Mouse (Mus musculus) C2C12 (cell line): ENCODE measurements around the gene Gpr153.

Experiments used
- CEBPB ChIP-seq: IDR thresholded peaks from one replicate; pipeline ENCODE4 v1.6.1; 2011; ENCODE audit warnings: low read depth, mild to moderate bottlenecking, control low read depth, moderate library complexity
- CTCF ChIP-seq: IDR thresholded peaks from one replicate; pipeline ENCODE4 v1.5.1; 2011; ENCODE audit not compliant: control insufficient read depth, insufficient read depth, insufficient read length
- MAX ChIP-seq: IDR thresholded peaks from one replicate; pipeline ENCODE4 v1.6.1; 2011; ENCODE audit warnings: mild to moderate bottlenecking, control low read depth
- MYOG ChIP-seq: IDR thresholded peaks from one replicate; pipeline ENCODE4 v1.6.1; 2011; ENCODE audit not compliant: control insufficient read depth, insufficient read length; ENCODE audit errors: extremely low read depth
- USF1 ChIP-seq: IDR thresholded peaks from one replicate; pipeline ENCODE4 v1.6.1; 2011; ENCODE audit warnings: low read depth, mild to moderate bottlenecking, control low read depth, moderate library complexity

- TF ChIP-seq CTCF (no peak), USF1 (no peak), MAX (no peak), CEBPB (no peak), MYOG (no peak)
Observed at GRCm38 (mm10) chr4:152302012-152302411, 28.0 kb downstream of the Gpr153 start.
